Mouse (Mus musculus) erythroblast, embryonic 14.5 days (primary cell): ENCODE data around the gene Hmgcl.

Source experiments
- GATA1 ChIP-seq: IDR thresholded peaks from 2 replicates; pipeline ENCODE4 v1.6.1; 2012; ENCODE audit warnings: low read length, inconsistent platforms, mixed read lengths
- TAL1 ChIP-seq: IDR thresholded peaks from 3 replicates; pipeline ENCODE4 v1.6.1; 2012; ENCODE audit warnings: low read length, inconsistent platforms, mixed read lengths

- no peak for TF ChIP-seq TAL1
- TF ChIP-seq GATA1 = no peak
These were observed 40.2 kb downstream of the Hmgcl start for GRCm38 (mm10) chr4:135986301-135986942.
